Mouse (Mus musculus): ENCODE measurements at regions not wholly inside any gene's neighbourhood (a gene's known extent, or its start where the extent isn't known, plus 50 kb on each side); places are given as distances from the start of the nearest gene placed in this dataset.

GRCm38 (mm10) chr2:160209589-160210264 lies 124.2 kb downstream of the Gm826 start:
- WGBS, result 86% methylated on average over 12 of the region's 12 CpGs

GRCm38 (mm10) chr2:160208295-160208694 lies 125.7 kb downstream of the Gm826 start:
- Histone ChIP-seq H3K36me3 (ENCODE audit: control insufficient read depth, insufficient read depth, low read length) (no peaks in the 10 kb centered on the region), H3K27ac (no peak overlapping the region), H3K4me3 (no peak overlapping the region), H3K79me2 (replicated peaks; ENCODE audit: control insufficient read depth, insufficient read depth, low read length) (no peaks in the 10 kb centered on the region), H3K27me3 (ENCODE audit: control insufficient read depth, insufficient read depth, low read length) (no peaks in the 10 kb centered on the region), H3K9ac (ENCODE audit: low read depth, low read length) (no peak overlapping the region), H3K4me1 (ENCODE audit: control insufficient read depth, insufficient read depth, low read length) (no peaks in the 10 kb centered on the region)
- intact Hi-C loops (cut with DNase I), result no loop called here
- 46% methylated on average over 3 of the region's 3 CpGs for WGBS
- DNase-seq, result no peak
- TF ChIP-seq EP300 (IDR thresholded peaks at IDR 0.05; ENCODE audit: insufficient read depth, low read depth, low read length) (no peak), POLR2A (IDR thresholded peaks at IDR 0.05; ENCODE audit: insufficient read depth, low read depth, low read length) (no peak), CTCF (IDR thresholded peaks at IDR 0.05) (no peak)

More at GRCm38 (mm10) chr2:160209589-160210264, 124.2 kb downstream of the Gm826 start:
- intact Hi-C loops (cut with DNase I), result no loop called here
- Histone ChIP-seq H3K4me1 (ENCODE audit: control insufficient read depth, insufficient read depth, low read length) (no peaks in the 10 kb centered on the region), H3K4me3 (no peak overlapping the region), H3K36me3 (ENCODE audit: control insufficient read depth, insufficient read depth, low read length) (no peaks in the 10 kb centered on the region), H3K27ac (no peak overlapping the region), H3K27me3 (ENCODE audit: control insufficient read depth, insufficient read depth, low read length) (no peaks in the 10 kb centered on the region), H3K9ac (ENCODE audit: low read depth, low read length) (no peak overlapping the region), H3K79me2 (replicated peaks; ENCODE audit: control insufficient read depth, insufficient read depth, low read length) (no peaks in the 10 kb centered on the region)
- TF ChIP-seq POLR2A (IDR thresholded peaks at IDR 0.05; ENCODE audit: insufficient read depth, low read depth, low read length) (no peak), EP300 (IDR thresholded peaks at IDR 0.05; ENCODE audit: insufficient read depth, low read depth, low read length) (no peak), CTCF (IDR thresholded peaks at IDR 0.05) (no peak)
- no peak for DNase-seq

GRCm38 (mm10) chr2:160207226-160207625 lies 126.7 kb downstream of the Gm826 start:
- no peak for DNase-seq
- no peak overlapping the region for H3K27ac ChIP-seq
- intact Hi-C loops (cut with DNase I), result no loop called here
- no peaks in the 10 kb centered on the region for H3K36me3 ChIP-seq (ENCODE audit: control insufficient read depth, insufficient read depth, low read length)
- no peaks in the 10 kb centered on the region for H3K79me2 ChIP-seq (replicated peaks; ENCODE audit: control insufficient read depth, insufficient read depth, low read length)
- TF ChIP-seq POLR2A (IDR thresholded peaks at IDR 0.05; ENCODE audit: insufficient read depth, low read depth, low read length) (no peak), EP300 (IDR thresholded peaks at IDR 0.05; ENCODE audit: insufficient read depth, low read depth, low read length) (no peak), CTCF (IDR thresholded peaks at IDR 0.05) (no peak)
- H3K4me1 ChIP-seq (ENCODE audit: control insufficient read depth, insufficient read depth, low read length), result no peaks in the 10 kb centered on the region
- WGBS, result 61% methylated on average over 4 of the region's 4 CpGs
- H3K9ac ChIP-seq (ENCODE audit: low read depth, low read length), result no peak overlapping the region
- H3K27me3 ChIP-seq (ENCODE audit: control insufficient read depth, insufficient read depth, low read length), result no peaks in the 10 kb centered on the region
- H3K4me3 ChIP-seq, result no peak overlapping the region

- 32% methylated on average over 4 of the region's 4 CpGs for WGBS
- DNase-seq, result no peak
- H3K4me3 ChIP-seq, result no peak overlapping the region
Observed at GRCm38 (mm10) chr2:160192661-160193060, 141.3 kb downstream of the Gm826 start.

GRCm38 (mm10) chr2:160186106-160186505 lies 147.9 kb downstream of the Gm826 start:
- no peaks in the 10 kb centered on the region for H3K79me2 ChIP-seq (replicated peaks; ENCODE audit: control insufficient read depth, insufficient read depth, low read length)
- no peaks in the 10 kb centered on the region for H3K27me3 ChIP-seq (ENCODE audit: control insufficient read depth, insufficient read depth, low read length)
- 82% methylated on average over 5 of the region's 5 CpGs for WGBS
- DNase-seq, result no peak
- H3K36me3 ChIP-seq (ENCODE audit: control insufficient read depth, insufficient read depth, low read length), result no peaks in the 10 kb centered on the region
- TF ChIP-seq CTCF (IDR thresholded peaks at IDR 0.05), result no peak
- TF ChIP-seq POLR2A (IDR thresholded peaks at IDR 0.05; ENCODE audit: insufficient read depth, low read depth, low read length), result no peak
- TF ChIP-seq EP300 (IDR thresholded peaks at IDR 0.05; ENCODE audit: insufficient read depth, low read depth, low read length), result no peak
- intact Hi-C loops (cut with DNase I), result no loop called here
- H3K9ac ChIP-seq (ENCODE audit: low read depth, low read length), result no peak overlapping the region
- no peak overlapping the region for H3K27ac ChIP-seq
- H3K4me1 ChIP-seq (ENCODE audit: control insufficient read depth, insufficient read depth, low read length), result no peaks in the 10 kb centered on the region
- H3K4me3 ChIP-seq, result no peak overlapping the region

More at GRCm38 (mm10) chr2:160192661-160193060, 141.3 kb downstream of the Gm826 start:
- H3K36me3 ChIP-seq (ENCODE audit: control insufficient read depth, insufficient read depth, low read length), result no peaks in the 10 kb centered on the region
- no peak overlapping the region for H3K27ac ChIP-seq
- no peaks in the 10 kb centered on the region for H3K79me2 ChIP-seq (replicated peaks; ENCODE audit: control insufficient read depth, insufficient read depth, low read length)
- TF ChIP-seq POLR2A (IDR thresholded peaks at IDR 0.05; ENCODE audit: insufficient read depth, low read depth, low read length) (no peak), CTCF (IDR thresholded peaks at IDR 0.05) (no peak), EP300 (IDR thresholded peaks at IDR 0.05; ENCODE audit: insufficient read depth, low read depth, low read length) (no peak)
- no peaks in the 10 kb centered on the region for H3K4me1 ChIP-seq (ENCODE audit: control insufficient read depth, insufficient read depth, low read length)
- intact Hi-C loops (cut with DNase I), result no loop called here
- H3K9ac ChIP-seq (ENCODE audit: low read depth, low read length), result no peak overlapping the region
- H3K27me3 ChIP-seq (ENCODE audit: control insufficient read depth, insufficient read depth, low read length), result no peaks in the 10 kb centered on the region

GRCm38 (mm10) chr2:160170975-160171515 lies 162.9 kb downstream of the Gm826 start:
- 65% methylated on average over 9 of the region's 9 CpGs for WGBS
- H3K4me1 ChIP-seq (ENCODE audit: control insufficient read depth, insufficient read depth, low read length), result no peaks in the 10 kb centered on the region
- intact Hi-C loops (cut with DNase I), result no loop called here
- no peaks in the 10 kb centered on the region for H3K27me3 ChIP-seq (ENCODE audit: control insufficient read depth, insufficient read depth, low read length)
- no peaks in the 10 kb centered on the region for H3K36me3 ChIP-seq (ENCODE audit: control insufficient read depth, insufficient read depth, low read length)
- H3K4me3 ChIP-seq, result no peak overlapping the region
- H3K9ac ChIP-seq (ENCODE audit: low read depth, low read length), result no peak overlapping the region
- peak; percentile 52 for TF ChIP-seq CTCF (IDR thresholded peaks at IDR 0.05)
- 0 out of 2 replicates have a peak, but pooled peaks have one; percentile 20 for TF ChIP-seq EP300 (IDR thresholded peaks at IDR 0.05; ENCODE audit: insufficient read depth, low read depth, low read length)
- TF ChIP-seq POLR2A (IDR thresholded peaks at IDR 0.05; ENCODE audit: insufficient read depth, low read depth, low read length), result no peak
- no peaks in the 10 kb centered on the region for H3K79me2 ChIP-seq (replicated peaks; ENCODE audit: control insufficient read depth, insufficient read depth, low read length)
- peak in 1 of 2 experiments; percentile 31 for DNase-seq
- H3K27ac ChIP-seq, result no peak overlapping the region

All from heart, adult 2 months (tissue).